Mouse (Mus musculus) megakaryocyte progenitor cell, adult 5-6 weeks (primary cell): ENCODE measurements around the gene Tprkb. TPM values are rescaled to one million over a fixed set of nuclear protein-coding genes. Genes with fewer than 3 reads are reported as not detected.
"Not testable (repeated sequence)": the region's sequence is repeated elsewhere in the genome, so short reads cannot be mapped to it uniquely, and the experiment has no call there.

Experiments used
- ATAC-seq: replicated peaks from 2 replicates; pipeline ENCODE4 v1.8.0; 2016; ENCODE audit warnings: mild to moderate bottlenecking, moderate TSS enrichment, inconsistent platforms; ENCODE audit not compliant: poor library complexity
- total RNA-seq, 2 experiments: library from RNA; stranded (forward) in 1 of 2; stranded (reverse) in 1 of 2; fragments of 157-497, 149-512 nt in 1 of 2; fragments of 200-1000 nt in 1 of 2; gene quantifications; 2 replicates each; pipeline versions ENCODE4 v1.2.3 to v1.2.4; 2015 to 2017

Gene Tprkb
- total RNA-seq, 2 experiments from 2014 or later: 25.4 to 32.1 TPM

DNA sequence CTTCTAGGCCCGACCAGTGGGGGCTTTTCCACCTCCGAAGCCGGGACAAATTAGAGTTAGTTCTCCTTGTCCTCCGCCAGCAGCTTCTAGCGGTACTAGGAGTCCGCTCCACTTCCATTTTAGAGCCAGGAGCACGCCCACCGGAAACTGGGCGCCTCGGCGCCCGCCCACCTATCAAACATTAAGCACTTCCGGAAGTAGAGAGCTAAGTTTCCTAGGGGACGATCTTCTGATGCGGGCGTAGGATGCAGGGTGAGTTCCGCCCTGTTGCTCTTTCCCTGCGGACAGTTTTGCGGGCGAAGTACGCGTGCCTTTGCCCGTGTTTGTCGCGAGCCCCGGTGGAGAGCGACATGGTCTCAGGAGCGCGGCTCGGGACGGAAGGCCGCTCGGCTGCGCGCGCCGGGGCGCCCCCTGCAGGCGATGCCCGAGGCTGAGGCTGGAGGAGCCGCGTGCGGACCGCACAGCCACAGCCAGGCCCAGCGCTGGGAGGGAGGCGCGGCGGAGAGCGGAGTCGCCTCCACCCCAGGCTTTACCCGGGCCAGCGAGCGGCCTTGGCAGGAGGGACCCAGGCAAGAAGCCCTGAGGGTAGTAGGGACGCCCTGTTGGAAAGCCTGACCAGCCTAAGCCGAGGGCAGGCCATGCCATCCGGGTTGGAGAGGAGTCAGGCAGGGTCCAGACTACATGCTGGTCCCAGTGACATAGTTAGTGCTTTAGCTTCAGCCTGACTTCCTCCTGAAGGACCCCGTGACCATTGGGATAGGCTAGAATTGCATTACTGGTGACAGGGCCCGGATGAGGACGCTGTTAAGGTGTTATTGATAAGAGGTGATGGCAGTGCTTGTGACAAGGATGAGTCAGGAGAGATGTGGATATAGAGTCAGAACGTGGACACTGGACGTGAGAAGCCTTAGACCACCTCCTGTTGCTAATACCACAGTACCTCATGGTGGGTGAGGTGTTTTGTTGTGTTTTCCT lies 4.2 kb downstream of the Tprkb start, which contains the start of gene Nat8f1:
TSS of gene Nat8f1 (minus strand) at position 149 of the 975 bp plus-strand sequence.
- peak; percentile 86 for ATAC-seq

GRCm38 (mm10) chr6:85916596-85916995 lies 4.9 kb downstream of the Tprkb start:
- no peak for ATAC-seq

GRCm38 (mm10) chr6:85918341-85918740 lies 6.7 kb downstream of the Tprkb start:
- ATAC-seq: not testable (repeated sequence)

DNA sequence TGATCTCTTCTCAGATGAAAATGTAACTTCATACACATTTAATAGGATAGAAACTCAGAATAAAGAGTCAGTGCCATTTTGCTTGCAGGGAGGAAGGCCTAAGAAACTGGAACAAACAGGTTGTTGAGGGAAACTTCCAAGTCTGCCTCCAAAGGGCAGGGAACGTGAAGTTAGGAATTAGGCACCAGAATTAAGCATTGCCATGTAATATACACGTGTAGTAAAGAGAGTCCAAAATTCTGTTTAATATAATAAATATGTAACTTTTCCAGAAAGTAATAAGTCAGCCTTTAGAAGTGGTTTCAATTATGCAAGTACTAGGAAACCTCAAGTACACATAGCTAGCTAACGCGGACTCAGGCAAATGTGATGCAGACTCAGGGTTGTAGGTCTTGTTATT lies 7.7 kb downstream of the Tprkb start:
- no peak for ATAC-seq

DNA sequence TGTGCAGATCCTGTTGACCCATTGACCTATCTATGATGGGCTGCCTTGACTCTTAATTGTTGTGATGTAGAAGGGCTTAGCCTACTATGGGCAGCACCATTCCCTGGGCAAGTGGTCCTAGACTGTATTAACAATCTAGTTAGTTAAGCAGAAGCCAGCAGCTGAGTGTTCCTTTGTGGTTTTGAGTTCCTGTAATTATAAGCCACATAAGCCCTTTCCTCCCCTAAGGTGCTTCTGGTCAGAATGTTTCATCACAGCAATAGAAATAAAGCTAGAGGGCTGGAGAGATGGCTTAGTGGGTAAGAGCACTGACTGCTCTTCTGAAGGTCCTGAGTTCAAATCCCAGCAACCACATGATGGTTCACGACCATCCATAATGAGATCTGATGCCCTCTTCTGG lies 12.0 kb downstream of the Tprkb start:
- ATAC-seq: peak; percentile 64; the same call in 1 of the 2 replicates

DNA sequence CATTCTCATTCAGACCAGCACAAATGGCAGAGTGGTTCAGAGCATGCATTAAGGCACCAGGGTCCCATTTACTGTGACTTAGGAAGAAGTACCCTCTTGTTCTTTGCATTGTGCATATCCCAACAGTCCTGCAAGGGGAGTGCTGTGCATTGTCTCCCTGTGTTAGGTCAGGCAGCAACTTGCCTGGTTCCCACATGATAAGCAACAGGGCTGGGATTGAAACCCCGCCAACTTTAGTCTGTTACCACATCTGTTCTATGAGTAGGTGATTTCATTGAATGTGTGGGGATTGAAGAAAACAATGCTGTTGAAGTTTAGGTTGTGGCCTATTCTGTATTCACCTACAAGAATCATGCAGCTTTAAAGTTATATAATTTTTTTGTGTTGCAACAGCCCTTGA lies 15.0 kb downstream of the Tprkb start:
- ATAC-seq: peak; percentile 86

GRCm38 (mm10) chr6:85927476-85928464 lies 16.1 kb downstream of the Tprkb start:
- ATAC-seq: no peak

DNA sequence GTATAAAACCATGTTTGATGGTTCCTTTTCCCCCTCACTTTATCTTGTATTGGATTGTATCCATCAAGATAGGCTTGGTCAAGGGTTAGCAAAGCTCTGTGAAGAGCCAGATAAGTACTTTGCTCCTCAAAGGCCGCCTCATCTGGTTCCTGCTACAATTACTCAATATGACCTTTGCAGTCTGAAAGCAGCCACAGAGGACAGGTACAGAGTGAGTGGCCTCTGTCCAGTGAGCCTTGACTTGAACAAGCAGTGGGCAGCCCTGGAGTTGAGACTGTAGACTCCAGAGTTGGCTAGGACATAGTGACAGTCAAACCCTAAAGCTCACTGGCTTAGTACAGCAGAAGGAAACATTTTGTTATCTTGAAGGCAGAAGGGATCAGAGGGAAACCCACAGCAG lies 17.6 kb downstream of the Tprkb start:
- ATAC-seq: no peak

GRCm38 (mm10) chr6:85934047-85934446 lies 22.4 kb downstream of the Tprkb start:
- ATAC-seq: no peak

GRCm38 (mm10) chr6:85935646-85936045 lies 24.0 kb downstream of the Tprkb start:
- peak; percentile 36 for ATAC-seq

DNA sequence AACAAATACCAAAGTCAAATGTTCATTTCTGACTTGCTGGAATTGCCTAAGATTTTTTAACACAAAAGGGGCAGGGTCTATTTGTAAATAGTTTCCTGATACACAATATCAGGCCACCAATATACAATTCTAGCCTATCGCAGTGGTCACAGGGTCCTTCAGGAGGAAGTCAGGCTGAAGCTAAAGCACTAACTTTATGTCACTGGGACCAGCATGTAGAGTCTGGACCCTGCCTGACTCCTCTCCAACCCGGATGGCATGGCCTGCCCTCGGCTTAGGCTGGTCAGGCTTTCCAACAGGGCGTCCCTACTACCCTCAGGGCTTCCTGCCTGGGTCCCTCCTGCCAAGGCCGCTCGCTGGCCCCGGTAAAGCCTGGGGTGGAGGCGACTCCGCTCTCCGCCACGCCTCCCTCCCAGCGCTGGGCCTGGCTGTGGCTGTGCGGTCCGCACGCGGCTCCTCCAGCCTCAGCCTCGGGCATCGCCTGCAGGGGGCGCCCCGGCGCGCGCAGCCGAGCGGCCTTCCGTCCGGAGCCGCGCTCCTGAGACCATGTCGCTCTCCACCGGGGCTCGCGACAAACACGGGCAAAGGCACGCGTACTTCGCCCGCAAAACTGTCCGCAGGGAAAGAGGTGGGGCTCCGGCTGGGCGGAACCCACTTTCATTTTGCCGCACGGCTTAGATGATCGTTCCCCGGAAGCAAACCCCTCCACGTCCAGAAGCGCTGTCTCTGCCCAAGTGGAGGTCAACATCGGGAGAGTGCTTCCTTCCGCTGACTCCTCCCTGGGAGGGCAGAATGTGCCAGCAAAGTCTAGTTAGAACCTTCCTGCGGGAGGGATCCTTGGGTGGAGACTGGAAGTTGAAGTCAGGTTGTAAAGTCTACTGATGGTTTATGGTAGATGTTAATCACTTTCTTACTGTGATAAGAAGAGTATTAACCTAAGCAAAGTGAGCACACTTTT lies 25.1 kb downstream of the Tprkb start:
- ATAC-seq: peak; percentile 95

DNA sequence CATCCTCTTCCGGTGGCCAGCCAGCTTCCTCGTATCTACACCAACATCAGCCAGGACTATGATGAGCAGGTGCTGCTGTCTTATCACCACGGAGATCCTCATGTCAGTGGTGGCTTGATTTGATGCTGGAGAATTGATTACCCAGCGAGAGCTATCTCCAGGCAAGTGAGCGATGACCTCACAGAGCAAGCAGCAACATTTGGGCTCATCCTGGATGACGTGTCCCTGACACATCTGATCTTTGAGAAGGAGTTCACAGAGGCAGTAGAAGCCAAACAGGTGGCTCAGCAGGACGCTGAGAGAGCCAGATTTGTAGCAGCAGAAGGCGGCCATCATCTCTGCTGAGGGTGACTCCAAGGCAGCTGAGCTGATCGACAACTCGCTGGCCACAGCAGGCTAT lies 27.0 kb downstream of the Tprkb start:
- no peak for ATAC-seq

DNA sequence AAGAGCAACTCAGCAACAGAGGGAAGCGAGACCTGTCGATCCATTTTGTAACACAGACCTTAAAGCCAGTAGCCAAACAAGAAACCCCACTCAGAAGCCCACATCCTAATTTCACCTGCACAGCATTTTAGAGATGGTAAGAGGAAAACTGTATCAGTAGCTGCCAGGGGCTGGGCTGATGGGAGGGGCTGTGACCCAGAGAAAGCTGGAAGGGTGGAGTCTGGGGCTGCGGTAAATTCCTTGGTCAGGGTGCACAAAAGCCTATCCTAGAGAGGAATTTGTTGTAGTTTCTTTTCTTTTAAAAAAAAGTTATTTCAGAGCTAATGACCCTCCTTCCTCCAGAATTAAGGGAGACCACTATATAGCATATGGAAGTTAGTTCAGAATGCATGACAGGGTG lies 30.8 kb downstream of the Tprkb start:
- 0 out of 2 replicates have a peak, but pooled peaks have one; percentile 26 for ATAC-seq

DNA sequence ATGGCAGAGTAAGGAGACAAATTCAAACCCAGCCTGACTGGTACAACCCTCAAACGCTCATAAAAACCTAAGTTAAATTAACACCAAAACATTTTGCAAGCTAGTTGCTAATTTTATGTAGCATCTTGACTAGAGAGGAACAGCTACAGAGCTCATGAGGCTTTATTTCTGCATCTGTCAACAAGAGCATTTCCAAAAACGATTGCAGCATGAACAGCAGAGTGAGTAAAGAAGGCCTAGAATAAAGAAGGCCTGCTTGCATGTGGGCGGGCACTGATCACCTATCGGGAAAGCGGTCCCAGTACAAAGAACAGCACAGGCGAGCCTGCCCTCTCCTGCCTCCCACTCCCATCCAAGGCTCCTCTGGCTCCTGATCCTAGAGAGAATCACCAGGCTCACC lies 36.9 kb downstream of the Tprkb start:
- ATAC-seq: no peak

GRCm38 (mm10) chr6:85957581-85957980 lies 45.9 kb downstream of the Tprkb start:
- ATAC-seq: no peak

DNA sequence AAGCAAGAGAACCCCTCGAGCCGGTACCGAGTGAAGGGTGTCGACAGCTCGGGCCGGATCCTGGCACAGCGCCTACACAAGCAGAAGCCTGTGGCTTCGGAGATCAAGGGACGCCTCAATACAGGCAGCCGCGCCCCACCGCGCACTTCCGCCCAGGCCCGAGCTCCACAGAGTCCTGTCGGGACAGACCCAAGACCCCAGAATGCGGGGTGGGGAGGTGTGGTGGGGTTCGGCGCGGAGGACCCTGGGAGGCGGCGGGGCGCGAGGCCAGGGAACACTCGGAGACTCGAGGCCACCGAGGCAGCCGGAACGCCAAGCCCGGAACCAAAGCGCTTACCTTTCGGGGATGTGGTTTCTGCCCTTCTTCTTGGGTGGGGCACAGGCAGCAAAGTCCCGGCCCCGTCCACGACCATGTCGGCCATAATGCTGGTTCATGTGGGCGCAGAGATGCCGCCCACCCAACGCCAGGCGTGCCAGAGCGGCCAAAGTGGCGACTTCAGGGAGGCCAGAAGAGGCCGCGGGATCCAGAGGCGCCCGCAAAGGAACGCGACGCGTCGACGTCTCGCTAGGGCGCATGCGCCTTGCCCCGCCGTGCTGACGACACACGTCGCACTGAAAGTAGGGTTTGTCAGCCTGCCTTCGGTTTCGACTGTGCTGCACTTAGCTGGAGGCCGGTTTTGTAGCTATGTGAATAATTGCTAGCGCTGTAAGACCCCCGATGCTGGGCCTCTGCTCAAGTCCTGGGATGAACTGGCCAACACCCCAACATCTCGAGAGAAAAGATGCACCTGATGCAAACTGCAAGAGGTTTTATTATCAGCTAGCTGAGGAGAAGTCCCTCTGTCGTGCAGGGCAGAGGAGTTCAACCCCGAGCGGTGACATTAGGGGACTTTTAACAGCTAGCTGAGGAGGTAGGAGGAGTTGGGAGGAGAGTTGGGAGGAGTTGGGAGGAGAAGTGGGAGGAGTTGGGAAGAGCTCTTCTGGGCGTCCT lies 49.7 kb downstream of the Tprkb start, which contains the start of gene Dusp11:
TSS of gene Dusp11 (minus strand) at position 567 of the 991 bp plus-strand sequence.
- peak; percentile 88 for ATAC-seq

DNA sequence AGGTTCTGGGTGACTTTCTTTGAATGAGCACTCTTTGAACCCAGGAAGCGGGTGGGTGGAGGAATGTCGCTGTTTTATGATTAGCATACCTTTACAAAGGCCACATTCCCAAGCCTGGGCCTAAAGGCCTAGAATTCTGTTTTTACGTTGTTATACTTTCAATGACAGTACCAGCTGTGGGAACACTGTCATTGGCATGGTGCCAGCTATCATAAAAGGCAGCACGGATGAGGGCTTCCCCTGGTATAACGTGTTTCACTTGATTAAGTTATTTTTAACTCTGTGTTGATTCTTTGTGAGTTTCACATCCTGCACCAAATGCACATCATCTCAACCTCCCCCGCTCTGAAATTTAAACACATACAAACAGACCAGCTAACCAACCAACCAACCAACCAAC lies 54.4 kb downstream of the Tprkb start:
- not testable (repeated sequence) for ATAC-seq

DNA sequence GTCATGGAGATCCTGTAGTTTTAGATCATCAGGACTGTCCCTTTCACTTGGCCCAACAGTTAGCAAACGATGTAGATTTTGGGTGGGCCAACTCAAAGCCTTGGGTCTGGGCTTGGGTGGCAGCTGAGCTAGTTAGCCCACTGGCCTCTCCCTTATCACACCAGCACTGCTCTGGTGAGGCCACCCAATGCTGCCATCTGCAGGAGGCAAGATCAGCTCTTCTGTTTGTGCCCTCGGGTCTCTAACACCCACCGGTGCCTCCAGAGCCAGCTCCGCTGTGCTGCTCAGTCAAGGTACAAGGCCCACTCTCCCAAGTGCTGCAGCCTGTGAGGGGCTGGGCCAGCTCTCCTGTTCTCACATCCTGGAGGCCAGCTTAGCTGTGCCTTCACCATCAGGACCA lies 55.0 kb downstream of the Tprkb start:
- peak; percentile 75 for ATAC-seq

- no peak for ATAC-seq
These were observed 58.2 kb downstream of the Tprkb start for GRCm38 (mm10) chr6:85969889-85970288.
